Mouse (Mus musculus) cerebellum, postnatal 25 days (tissue): ENCODE results near the gene Cpd.
"Not testable (repeated sequence)": the region's sequence is repeated elsewhere in the genome, so short reads cannot be mapped to it uniquely, and the experiment has no call there.

Source experiments
- DNase-seq, 2 experiments: peaks; one replicate each; pipeline ENCODE4 v3.0.0; 2021; ENCODE audit warnings: mixed read lengths in 2 of 2

The Cpd gene

GRCm38 (mm10) chr11:76846011-76846877, 574 bp downstream of the Cpd start:
- DNase-seq = peak; percentile 65 to 66

GRCm38 (mm10) chr11:76845275-76845980, 1.4 kb downstream of the Cpd start:
- peak; percentile 37 to 49 for DNase-seq

GRCm38 (mm10) chr11:76838573-76838972, 8.2 kb downstream of the Cpd start:
- no peak for DNase-seq

GRCm38 (mm10) chr11:76836317-76836716, 10.5 kb downstream of the Cpd start:
- peak in 1 of 2 experiments; percentile 39 for DNase-seq

GRCm38 (mm10) chr11:76835868-76836267, 10.9 kb downstream of the Cpd start:
- peak; percentile 52 to 63 for DNase-seq

- DNase-seq = no peak
Measured at GRCm38 (mm10) chr11:76834665-76835064, 12.2 kb downstream of the Cpd start.

- no peak for DNase-seq
Measured at GRCm38 (mm10) chr11:76824885-76825265, 21.9 kb downstream of the Cpd start.

- no peak for DNase-seq
Measured at GRCm38 (mm10) chr11:76824238-76824884, 22.5 kb downstream of the Cpd start.

GRCm38 (mm10) chr11:76823641-76824040, 23.2 kb downstream of the Cpd start:
- DNase-seq = no peak

- no peak for DNase-seq
Measured at GRCm38 (mm10) chr11:76821353-76821752, 25.5 kb downstream of the Cpd start.

- no peak for DNase-seq
Measured at GRCm38 (mm10) chr11:76817664-76818063, 29.2 kb downstream of the Cpd start.

GRCm38 (mm10) chr11:76810706-76811495, 35.9 kb downstream of the Cpd start:
- DNase-seq = peak in 1 of 2 experiments; percentile 56

- peak; percentile 75 to 80 for DNase-seq
Measured at GRCm38 (mm10) chr11:76809450-76809849, 37.4 kb downstream of the Cpd start.

GRCm38 (mm10) chr11:76808550-76808949, 38.3 kb downstream of the Cpd start:
- DNase-seq = no peak

GRCm38 (mm10) chr11:76807007-76807679, 39.7 kb downstream of the Cpd start:
- DNase-seq = no peak

- DNase-seq = no peak
Measured at GRCm38 (mm10) chr11:76806026-76806425, 40.8 kb downstream of the Cpd start.

GRCm38 (mm10) chr11:76805072-76805471, 41.7 kb downstream of the Cpd start:
- not testable (repeated sequence) for DNase-seq

GRCm38 (mm10) chr11:76803266-76803665, 43.6 kb downstream of the Cpd start:
- DNase-seq = no peak

- DNase-seq = no peak
Measured at GRCm38 (mm10) chr11:76797236-76797635, 49.6 kb downstream of the Cpd start.

- no peak for DNase-seq
Measured at GRCm38 (mm10) chr11:76795326-76795725, 51.5 kb downstream of the Cpd start.

- no peak for DNase-seq
Measured at GRCm38 (mm10) chr11:76791331-76791730, 55.5 kb downstream of the Cpd start.

GRCm38 (mm10) chr11:76789252-76789651, 57.6 kb downstream of the Cpd start:
- peak; percentile 31 to 73 for DNase-seq
